Mouse (Mus musculus) urinary bladder, postnatal 25 days (tissue): ENCODE measurements around the gene Samd4b.
A peak's percentile ranks its signal among the peaks of the same experiment; 100 is the strongest.

Experiments used
- DNase-seq: peaks from one replicate; pipeline ENCODE4 v3.0.0; 2022; ENCODE audit warnings: low spot score

Samd4b gene

DNA sequence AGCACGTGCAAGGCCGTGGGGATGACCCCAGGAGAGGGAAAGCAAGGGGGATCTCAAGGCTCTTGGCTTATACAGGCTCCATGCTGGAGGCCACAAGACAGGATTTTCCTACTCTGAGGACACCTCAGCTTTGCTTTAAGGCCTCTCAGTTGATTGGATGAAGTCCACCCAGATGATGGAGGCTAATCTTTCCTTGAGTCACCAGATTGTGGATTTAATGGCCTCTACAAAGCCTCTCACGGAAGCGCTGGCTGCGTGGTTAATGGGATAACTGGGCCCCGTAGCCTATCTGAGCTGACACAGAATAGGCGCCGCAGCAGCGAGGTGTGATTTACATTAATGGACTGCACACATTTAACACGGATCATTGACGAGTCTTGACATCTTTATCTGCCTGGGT lies 102.5 kb downstream of the Samd4b start:
- no peak for DNase-seq

DNA sequence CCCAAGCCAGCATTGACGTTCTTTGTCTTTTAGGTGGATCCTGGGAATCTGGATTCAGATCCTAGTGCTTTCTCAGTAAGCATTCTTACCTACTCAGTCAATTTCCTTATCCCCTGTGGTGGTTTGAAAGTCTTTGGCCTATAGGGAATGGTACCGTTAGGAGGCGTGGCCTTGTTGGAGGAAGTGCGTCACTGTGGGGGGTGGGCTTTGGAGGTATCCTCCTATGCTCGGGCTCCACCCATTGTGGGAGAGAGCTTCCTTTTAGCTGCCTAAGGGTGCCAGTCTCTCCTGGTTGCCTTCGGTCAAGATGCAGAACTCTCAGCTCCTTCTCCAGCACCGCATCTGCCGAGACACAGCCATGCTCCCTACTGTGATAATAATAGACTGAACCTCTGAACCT lies 105.6 kb downstream of the Samd4b start:
- DNase-seq = no peak

DNA sequence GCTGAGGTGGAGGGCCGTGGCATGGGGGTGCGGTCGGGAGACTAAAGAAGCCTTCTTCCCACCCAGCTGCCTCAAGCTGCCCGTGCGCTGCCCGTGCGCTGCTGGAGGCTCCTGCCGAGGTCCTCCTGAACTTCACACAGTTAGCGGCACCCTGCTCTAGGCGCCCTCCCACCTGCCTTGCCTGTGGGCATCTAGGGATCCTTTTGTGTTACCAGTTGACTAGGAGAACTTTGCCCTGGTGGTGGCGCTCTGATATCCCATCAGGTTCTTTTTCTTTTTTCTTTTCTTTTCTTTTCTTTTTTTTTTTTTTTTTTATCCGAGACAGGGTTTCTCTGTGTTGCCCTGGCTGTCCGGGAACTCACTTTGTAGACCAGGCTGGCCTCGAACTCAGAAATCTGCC lies 107.0 kb downstream of the Samd4b start:
- DNase-seq = no peak

DNA sequence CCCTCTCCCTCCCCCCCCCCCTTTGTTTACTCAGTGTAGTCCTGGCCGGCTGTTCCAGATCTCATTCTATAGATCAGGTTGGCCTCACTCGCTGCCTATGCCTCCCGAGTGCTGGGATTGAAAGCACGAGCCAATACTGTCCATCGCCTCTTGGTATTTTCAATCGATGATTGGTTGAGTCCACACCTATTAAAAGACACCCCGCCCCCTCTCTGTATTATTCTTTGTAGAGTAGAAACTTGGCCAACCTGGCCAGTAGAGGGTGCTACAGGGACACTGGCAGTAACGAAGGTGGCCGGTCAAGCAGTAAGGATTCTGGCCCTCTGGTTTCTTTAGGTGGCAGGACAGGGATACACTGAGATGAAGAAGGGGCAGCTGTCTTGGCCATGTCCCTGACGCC lies 107.5 kb downstream of the Samd4b start:
- peak; percentile 60 for DNase-seq

DNA sequence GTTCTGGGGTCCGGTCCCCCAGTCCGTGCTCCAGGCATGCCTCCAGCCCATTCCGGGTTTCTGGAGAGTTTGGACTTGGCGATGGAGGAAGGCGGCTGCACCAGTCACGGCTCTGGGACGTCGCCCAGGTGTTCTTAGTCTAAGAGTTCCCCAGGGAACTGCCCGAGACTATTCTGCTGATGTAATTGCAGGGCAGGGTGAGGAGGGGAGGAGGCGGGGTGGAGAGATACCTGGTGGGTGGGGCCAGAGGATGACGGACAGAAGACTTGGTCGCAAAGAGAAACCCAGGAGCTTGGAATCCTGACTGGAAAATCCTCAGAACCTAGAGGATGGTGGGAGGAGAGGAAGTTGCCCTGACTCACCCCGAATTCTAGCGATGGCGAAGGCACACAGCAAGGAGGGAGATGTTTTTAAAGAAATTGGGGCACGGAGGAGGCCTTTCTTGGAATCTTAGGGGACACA lies 109.9 kb downstream of the Samd4b start:
- DNase-seq = peak; percentile 19

DNA sequence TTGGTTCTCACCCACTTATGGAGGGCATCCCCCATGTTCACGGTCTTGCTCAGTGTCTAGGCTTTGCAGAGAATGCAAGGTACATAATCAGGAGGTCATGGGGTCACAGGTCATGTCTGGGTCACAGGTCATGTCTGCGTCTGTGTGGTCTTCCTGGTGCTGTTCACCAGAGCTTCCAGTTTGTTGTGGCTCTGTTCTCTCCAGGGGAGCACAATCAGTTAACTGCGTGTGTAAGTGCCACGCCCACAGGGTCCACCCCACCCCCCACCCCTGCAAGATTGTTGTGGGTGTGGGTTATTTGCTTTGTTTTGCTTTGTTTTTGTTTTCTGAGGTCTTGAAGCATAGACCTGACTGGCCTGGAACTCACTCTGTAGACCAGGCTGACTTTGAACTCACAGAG lies 113.8 kb downstream of the Samd4b start:
- DNase-seq = no peak

DNA sequence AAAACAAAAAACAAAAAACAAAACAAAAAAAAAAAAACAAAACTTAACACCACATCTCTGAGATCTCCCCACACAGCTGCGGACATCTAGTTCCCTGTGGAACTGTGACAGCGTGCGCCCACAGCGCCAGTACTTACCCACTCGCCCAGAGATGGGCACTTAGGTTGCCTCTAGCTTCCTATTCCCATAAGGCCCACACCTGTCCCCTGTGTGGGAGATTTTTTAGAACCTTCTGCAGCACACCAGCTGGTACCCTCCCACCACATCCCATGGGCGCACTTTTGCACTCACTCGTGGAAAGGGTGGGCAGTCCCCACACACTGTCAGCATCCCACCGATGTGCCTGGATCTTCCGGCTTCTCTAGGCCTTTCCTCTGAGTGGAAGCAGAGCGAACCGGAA lies 115.1 kb downstream of the Samd4b start:
- DNase-seq = no peak

DNA sequence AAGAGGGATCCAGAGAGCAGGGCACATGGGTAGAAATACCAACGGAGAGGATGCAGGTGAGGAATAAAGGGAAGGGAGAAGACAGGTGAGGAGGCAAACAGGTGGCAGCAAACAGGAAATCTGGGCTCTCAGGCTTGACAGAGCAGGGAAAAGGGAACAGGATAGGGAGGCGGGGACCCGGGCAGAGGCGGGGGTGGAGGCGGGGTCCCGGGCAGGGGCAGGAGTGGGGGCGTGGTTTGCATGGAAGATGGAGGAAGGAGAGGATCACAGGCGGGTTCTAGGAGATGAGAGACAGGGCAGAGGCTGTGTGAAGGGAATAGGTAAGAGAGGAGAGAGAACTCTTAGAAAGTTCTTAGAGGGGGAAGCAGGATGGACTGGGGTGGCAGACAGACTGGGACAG lies 119.1 kb downstream of the Samd4b start:
- DNase-seq = no peak

DNA sequence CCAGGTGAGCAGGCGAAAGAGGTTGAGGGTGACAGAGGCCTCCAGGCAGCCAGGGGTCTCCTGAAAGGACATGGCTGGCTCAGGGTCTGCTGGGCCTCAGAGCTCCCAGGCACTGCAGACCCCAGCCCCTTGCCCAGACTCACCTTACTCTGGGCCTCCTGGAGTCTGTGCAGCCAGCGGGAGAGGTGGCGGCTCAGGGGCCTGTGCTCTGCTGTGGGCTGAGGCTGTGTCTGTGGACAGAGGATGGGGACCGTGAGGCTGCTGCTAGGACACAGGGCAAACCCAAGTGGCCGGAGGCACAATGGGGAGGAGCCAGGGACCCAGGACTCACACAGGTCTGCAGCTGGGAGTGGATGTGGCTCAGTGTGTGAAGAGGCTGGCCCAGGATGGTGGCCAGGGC lies 120.6 kb downstream of the Samd4b start:
- DNase-seq = no peak

DNA sequence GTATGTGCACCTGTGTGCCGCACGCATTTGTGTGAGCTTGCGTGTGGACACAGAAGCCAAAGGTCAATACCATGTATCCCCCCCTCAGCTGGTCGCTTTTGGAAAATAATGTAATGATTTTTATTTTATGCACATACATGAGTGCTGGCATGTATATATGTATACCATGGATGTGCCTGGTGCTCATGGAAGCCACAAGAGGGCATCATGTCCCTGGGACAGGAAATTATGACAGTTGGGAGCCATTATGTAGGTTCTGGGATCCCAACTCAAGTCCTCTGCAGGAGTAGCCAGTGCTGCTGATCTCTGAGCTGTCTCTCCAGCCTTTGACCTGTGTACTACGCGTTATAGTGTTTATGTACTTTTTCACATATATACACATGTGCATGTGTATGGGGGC lies 121.8 kb downstream of the Samd4b start:
- no peak for DNase-seq

DNA sequence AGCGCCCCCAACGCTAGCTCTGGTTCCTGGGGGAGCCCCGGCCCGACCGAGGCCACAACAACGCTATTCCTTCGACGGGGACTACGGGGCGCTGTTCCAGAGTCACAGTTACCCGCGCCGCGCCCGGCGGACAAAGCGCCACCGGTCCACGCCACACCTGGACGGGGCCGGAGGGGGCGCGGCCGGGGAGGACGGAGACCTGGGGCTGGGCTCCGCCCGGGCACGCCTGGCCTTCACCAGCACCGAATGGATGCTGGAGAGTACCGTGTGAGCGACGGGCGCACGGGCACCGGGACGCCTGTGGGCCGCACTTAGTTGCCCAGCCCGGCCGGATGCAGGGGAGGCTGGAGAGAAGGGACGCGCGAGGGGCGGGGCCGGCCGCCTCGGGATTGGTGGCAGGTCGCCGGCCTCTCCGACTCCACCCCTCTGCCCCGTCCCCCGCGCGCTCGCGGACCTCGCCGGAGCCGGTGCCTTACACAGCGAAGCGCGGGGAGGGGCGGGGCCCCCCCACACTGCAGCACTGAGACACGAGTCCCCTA lies 130.7 kb downstream of the Samd4b start:
- peak; percentile 53 for DNase-seq

DNA sequence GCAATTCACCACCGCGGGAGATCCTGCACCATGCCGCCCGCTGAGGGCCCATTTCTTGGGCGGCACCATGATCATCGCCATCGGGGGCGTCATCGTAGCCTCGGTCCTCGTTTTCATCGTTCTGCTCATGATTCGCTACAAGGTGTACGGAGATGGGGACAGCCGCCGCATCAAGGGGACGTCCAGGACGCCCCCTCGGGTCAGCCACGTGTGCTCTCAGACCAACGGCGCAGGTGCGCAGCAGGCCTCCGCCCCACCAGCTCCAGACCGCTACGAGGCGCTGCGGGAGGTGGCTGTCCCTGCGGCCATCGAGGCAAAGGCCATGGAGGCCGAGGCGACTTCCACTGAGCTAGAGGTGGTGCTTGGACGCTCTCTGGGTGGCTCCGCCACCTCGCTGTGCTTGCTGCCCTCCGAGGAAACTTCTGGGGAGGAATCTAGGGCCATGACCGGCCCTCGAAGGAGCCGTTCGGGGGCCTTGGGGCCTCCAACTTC lies 131.2 kb downstream of the Samd4b start:
- no peak for DNase-seq

DNA sequence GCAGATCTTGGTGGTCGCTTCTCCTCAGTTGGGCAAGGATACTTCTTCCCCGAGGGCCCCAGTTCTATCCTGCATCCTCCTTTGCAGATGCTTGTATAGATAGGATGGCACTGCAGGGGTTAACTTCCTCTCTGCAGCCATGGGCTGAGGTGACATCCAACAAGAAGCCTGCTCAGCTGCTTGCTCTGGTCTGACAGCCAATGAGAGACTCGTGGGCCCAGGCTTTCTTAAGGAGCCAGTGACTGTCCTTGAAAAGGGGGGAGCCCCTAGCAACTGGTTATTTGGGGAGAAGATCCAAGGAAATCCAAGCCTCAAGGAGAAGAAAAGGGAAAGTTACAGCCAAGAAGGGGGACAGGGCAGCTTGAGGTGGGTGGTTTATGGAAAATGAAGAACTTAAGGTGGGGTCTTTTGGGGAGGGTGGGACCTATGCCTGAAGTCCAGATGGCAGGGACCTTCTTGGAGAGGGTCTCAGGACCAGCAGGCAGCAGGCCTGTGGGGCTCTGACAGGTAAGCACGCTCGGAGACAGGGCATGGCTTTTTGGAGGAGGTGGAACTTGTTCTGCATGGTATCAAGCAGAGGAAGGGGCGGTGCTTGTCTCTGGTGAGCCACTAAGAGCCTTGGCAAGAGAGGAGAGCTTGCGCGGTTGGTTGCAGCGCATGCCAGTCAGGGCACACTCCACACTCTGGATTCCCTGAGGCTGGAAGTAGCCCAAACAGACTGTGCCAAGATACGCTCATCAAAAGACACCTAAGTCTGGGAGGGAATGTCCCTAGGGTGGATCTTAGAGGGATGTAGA lies 133.3 kb downstream of the Samd4b start:
- DNase-seq = peak; percentile 48

DNA sequence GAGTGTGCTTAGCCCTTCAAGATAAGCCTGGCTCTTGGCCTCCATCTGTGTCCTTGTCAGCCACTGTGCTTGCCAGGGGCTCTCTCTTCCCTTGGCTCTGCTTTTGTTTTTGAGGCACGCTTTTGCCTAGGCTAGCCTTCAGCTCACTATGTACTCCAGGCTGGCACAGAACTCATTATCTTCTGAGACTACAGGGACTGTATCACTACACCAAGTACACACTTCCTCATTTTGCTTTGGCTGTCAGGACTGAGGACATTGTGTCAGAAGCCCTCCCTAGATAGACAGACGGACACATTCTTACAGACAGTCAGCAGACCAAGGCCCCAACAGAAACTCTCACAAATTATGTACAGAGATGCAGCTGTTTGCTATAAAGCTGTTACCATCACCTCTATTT lies 135.2 kb downstream of the Samd4b start:
- no peak for DNase-seq

DNA sequence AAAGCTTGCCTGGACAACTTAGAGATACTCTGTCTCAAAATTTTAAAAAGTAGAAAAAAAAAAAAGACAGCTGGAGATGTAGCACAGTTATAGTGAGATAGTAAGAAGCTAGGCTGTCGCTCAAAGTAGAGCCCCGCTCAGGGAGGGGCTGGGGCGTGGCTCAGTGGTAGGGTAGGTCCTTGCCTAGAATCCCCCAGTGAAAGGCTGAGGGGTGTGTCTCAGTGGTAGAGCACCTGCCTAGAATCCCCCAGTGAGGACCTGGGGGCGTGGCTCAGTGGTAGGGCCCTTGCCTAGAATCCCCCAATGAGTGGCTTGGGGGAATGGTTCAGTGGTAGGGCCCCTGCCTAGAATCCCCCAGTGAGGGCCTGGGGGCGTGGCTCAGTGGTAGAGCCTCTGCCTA lies 137.6 kb downstream of the Samd4b start:
- no peak for DNase-seq

DNA sequence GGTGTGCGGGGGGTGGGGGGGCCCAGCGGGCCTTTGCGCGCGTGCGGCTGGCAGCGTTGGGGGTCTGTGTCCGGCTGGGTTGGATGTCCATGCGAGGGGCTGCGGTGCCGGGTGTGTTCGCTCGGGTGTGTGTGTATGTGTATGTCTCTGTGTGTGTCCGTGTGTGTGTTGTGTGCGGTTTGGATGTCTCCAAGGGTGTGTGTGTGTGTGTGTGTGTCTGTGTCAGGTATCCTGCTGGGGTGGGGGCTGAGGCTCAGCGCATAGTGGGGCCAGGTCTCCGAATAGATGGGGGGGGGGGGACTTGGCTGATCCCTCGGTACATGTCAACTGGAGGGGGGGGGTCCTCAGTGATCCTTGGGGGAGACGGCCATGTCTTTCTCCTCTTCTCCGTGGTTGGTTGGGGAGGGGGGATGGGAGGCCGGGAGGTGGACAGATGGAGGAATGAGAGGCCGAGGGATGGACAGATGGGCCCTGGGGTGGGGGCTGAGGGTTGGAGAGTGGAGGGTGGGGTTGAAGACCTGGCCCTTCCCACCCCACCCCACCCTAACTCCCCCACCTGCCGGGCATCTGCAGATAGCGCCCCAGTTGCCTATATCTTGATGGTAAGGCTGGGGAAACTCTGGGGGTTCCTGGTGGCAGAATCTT lies 145.5 kb downstream of the Samd4b start:
- DNase-seq = no peak

DNA sequence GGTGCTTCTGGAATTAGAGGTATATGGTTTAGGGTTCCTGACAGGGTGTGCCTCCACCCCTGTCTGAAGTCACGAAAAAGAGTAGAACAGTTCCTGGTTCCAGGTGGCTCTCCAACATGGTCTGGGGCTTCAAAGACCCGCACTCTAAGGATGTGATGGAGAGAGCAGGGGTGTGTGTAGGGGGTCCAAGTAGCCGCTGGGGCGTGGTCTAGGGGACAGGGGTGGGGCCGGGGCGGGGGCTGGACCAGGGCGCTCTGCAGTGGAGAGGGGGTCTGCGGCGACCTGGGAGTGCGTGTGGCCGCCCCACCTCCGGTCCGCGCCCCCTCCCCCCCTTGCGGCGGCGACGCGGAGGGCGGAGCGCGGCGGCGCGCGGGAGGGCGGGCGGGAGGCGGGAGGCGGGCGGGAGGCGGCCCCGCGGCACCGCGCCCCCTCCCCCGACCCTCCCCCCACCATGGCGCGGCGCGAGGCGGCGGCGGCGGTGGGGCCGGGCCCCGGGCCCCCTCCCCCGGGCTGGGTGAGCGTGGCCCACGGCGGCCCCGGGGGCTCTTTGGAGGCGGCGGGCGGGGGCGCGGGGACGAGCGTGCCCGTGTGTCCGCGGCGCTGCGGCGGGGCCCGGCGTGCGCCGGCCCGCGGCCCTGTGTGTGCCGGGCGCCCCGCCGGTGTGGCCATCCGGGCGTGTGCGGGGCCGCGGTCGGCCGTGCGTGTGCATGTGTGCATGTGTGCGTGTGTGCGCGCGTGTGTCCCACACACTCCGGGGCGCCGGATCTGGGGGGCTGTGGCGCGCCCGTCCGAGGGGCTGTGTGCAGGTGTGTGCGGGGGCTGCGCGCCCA lies 146.2 kb downstream of the Samd4b start, which contains the start of gene Lrfn1:
Gene Lrfn1 (plus strand): TSS at position 450 of the 830 bp plus-strand sequence.
- no peak for DNase-seq

DNA sequence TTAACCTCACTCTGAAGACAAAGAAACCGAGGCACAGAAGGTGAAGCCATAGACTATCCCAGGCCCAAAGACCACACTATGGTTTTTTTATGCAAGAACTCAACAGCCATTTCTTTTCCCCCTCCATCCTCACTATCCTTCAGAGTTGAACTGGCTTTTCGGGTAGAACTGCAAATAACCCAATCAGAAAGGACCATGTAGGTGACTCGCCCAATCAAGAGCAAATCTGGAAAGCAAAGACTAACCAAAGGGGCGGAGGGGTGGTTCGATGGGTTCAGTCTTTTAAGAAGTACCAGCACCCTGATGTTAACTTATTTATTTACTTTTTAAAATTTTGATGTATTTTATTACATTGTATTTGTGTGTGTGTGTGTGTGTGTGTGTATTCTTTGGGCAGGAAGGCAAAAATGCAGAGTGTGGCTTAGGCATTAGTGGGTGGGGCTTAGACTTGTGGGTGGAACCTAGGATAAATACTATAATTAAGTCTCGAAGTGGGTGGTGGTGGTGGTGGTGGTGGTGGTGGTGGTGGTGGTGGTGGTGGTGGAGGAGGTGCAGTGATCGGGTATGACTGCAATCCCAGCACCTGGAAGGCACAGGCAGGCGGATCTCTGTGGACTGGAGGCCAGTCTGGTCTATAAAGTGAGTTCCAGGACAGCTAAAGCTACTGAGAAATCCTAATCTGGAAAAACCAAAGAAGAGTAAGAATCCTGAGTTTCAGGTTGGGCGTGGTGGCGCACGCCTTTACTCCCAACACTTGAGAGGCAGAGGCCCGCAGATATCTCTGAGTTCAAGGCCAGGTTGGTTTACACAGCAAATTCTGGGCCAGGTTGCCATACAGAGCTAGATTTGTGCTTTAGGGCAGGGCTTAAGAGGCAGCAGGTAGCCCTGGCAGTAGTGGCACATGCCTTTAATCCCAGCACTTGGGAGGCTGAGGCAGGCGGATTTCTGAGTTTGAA lies 149.8 kb downstream of the Samd4b start:
- DNase-seq = no peak

DNA sequence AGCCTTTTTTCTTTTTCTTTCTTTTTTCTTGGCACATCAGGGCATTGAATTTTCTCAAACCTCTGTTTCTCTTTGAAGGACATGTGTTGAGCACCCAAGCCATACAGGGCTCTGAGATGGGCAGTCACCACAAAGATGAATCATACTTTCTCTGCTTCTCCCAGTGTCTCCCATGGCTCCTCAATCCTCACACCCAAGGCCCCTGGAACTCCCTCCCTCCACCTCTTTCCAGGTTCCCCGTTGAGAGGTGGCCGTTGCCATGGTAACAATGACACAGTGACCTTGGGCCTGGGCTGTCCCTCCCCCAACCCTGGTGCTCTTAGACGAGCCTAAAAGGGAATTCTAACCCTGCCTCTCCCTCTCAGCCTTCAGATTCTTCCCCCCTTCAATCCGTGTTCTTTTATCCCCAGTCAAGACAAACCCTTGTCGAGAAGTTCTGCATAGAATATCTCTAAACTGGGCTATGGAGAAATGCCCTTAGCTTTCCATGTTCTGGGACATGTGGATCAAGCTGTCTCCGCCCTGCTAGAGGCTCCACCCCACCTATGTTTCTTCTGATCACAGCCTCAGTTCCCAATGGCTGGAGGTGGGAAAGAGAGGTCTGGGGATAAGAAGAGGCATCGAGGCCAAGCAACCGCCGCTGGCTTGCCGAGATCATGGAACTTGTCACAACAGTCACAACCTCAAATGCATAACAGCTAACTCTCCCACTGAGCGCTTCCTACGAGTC lies 150.7 kb downstream of the Samd4b start:
- no peak for DNase-seq

DNA sequence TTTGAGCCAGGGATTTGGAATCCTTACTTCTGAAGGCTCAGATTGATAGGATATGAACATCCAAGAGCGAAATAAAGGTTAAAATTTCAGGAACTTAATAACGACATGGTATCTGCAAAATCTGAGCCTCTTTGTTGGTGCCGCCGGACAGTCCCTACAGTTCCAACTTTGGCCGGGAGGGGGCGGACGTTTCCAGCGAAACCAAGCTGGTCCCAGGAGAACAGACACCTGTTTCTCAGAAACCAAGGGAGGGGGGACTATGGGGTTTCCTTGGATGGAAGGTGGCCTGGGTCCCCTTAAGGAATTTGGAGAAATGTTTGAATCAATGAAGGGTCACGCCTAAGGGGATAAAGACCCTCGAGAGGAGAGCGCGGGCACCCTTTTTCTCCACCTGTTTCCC lies 151.5 kb downstream of the Samd4b start:
- peak; percentile 92 for DNase-seq
